Mouse (Mus musculus) thymus, adult 2 months (tissue): Measurements from ENCODE around the gene Rnf123.

Experiments
- CTCF ChIP-seq: fragments of 200-500 bp; IDR thresholded peaks from 2 replicates; pipeline ENCODE4 v1.5.1; 2012; ENCODE audit warnings: mild to moderate bottlenecking, control low read depth, low read length, moderate library complexity, borderline replicate concordance; ENCODE audit not compliant: control insufficient read depth, poor library complexity, insufficient read depth; ENCODE audit errors: extremely low read depth
- POLR2A ChIP-seq: fragments of 200-500 bp; IDR thresholded peaks from 2 replicates; pipeline ENCODE4 v1.6.1; 2012; ENCODE audit warnings: mild to moderate bottlenecking, low read length, control low read depth, moderate library complexity; ENCODE audit not compliant: control insufficient read depth, poor library complexity, insufficient read depth; ENCODE audit errors: extremely low read depth

- TF ChIP-seq CTCF = no peak
- no peak for TF ChIP-seq POLR2A
Measured at GRCm38 (mm10) chr9:108115290-108116077, 32.3 kb upstream of the Rnf123 start.
